Mouse (Mus musculus) heart, postnatal 10 days (tissue): ENCODE measurements around the gene Cradd. TPM values are rescaled to one million over a fixed set of nuclear protein-coding genes. Genes with fewer than 3 reads are reported as not detected.

Source experiments
- DNase-seq, 2 experiments: peaks; one replicate each; pipeline ENCODE4 v3.0.0; 2021
- intact Hi-C: fragments of 180-260 bp; cut with DNase I; formaldehyde crosslinking; loops from one replicate; pipeline ENCODE4 v1.15.1; 2025
- total RNA-seq, 2 experiments: library from RNA; stranded (reverse); gene quantifications; 2 replicates each; pipeline ENCODE4 v1.2.3; 2021

Gene Cradd
- total RNA-seq: 10 to 100 TPM; 12.9 to 13.5 TPM

DNA sequence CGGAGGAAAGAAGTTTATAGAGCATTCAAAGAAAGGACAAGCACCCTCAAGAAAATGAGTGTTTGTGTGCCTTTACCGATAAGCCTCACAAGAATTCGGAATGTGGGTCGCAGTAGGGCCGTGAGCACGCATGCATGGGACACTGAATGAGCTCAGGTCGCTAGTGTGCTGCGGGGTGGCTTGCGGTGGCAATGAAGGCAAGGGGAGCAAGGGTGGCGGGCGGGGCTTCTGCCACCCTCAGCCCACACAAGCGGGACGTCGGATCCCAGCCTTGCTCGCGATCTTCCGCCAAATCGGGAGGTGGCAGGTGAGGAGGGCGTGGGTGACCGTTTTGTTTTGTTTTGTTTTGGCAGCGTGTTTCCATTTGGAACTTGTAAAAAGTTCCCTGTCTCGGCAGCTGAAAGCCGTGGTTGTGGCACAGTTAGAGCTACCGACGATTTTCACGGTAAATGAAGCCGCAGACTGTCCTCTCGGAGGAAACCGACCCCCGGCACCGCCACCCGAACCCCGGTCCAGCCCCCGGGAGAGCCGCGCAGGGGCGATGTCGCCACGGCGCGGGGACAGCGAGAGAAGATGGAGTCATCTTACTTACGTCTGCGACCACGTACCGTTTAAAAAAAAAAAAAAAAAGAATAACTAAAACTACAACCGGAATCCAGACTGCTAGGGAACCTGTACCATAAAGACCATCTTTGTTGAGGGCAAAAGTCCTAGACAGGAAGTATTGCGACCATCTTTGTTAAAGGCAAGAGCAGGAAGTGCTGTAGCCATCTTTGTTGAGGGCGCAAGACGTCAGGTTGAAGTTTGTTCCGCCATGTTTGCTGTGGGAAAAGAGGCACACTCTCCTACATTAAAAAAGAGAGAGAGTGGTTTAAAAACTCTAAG, at the start of gene Cradd:
TSS of gene Cradd (minus strand) at position 741 of the 885 bp plus-strand sequence.
- DNase-seq: peak; percentile 94 to 95
- intact Hi-C loops: loop anchor here (1.0 to 5.0 kb wide), 7 partner anchors 58 to 331 kb away; no protein-coding TSS in a partner anchor

DNA sequence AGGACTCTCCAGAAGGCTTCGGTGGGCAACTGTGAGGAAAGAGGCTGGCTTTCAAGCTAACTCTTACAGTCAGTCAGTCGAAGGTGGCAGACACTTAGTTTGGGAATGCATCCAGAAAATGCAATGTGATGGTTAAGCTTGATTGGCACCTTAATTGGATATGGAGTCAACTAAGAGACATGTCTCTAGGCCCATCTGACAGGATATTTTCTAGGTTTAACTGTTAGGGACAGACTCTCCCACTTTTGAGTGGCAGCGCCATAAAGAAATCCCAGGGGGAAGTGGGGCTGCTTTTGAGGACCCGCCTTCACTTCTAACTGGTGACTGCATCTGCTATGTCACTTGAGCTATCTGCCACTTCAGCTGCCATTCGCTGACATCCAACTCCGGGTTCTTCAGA, 49.4 kb upstream of the Cradd start:
- no peak for DNase-seq
- intact Hi-C loops: no loop called here

DNA sequence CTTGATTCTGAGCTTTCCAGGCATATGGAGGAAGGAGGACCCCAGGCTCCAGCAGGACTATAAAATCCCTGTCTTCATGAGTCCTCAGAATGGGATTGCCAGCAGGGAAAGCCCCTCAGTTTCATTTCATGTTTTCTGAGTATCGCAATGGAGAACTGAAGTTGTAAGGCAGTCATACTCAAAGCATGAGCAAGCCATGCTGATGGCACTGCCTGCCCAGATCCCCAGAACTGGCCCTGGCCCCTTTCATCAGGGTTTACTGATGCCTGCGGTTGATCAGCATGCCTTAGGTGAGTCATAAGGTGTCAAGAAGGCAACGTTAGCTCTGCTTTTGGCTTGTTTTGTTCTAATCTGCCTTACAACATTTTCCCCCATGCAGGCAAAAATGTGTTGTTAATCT, 48.0 kb upstream of the Cradd start:
- no peak for DNase-seq
- intact Hi-C loops: no loop called here

DNA sequence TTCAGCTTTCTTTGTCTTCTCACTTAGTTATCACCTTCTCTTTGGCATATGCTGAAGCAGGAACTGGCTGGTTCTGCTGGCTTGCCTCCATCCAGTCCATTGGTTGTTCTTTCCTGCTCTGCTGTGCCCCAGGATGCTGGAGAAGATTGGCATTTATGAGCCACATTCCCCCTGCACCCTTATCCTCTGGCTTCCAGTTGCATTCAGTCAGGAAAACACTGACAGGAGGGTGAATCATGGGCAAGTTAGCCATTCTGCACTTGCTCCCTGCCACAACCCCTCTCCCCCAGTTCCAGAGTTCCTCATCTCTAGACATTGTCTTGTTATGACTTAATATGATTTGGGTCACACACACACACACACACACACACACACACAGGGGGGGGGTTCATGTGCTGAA, 45.3 kb upstream of the Cradd start:
- no peak for DNase-seq
- intact Hi-C loops: no loop called here

DNA sequence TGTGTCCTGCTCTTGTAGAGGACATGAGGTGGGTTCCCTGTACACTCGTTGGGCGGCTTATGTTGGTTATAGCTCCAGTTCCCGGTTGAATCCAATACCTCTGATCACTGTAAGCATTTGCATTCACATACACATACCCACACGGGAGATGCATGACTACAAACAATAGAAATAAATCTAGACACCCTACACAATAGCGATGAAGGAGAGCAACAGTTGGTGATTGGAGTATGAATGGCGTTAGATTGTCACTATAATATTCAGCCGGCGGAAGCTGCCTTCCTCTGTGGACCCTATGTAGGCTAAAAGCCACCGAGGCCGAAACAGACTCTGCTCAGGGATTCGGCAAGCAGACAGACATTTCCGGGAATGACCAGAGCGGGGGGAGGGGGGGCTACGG, 44.2 kb upstream of the Cradd start:
- intact Hi-C loops: no loop called here
- DNase-seq: no peak

DNA sequence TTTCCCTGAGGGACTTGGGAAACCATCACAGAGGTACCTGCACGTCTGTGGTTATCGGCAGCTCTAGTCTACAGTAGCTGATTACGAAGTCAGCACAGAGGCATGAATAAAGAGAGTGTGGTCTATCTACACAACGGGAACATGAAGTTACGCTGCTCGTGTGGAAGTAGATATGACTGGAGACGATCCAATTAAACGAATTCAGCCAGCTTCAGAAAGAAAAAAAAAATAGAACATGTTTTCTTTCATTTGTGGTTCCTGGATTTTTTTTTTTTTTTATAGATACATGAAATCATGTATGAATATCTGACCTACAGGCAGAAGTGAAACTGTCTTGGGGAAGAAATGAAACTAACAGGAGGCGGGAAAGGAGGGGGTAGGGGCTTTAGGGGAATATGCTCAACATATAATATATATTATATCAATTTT, 43.7 kb upstream of the Cradd start:
- intact Hi-C loops: no loop called here
- no peak for DNase-seq

DNA sequence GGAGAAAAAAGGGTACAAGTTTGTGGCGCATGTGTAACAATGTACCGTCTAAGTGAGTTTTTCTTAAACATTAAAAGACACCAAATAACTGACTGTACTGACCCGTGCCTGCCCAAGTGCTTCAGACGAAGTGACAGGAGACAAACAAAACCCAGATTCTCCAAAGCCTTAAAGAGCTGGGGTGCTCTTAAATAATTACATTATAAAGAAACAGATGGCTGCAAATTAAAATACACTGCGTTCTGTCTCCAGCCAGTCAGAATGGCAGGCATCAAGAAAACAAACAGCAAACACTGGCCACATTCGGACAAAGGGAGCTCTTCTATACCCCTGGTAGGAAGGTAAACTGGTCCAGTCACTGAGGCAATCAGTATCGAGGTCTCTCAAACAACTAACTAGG, 43.3 kb upstream of the Cradd start:
- intact Hi-C loops: no loop called here
- DNase-seq: no peak

DNA sequence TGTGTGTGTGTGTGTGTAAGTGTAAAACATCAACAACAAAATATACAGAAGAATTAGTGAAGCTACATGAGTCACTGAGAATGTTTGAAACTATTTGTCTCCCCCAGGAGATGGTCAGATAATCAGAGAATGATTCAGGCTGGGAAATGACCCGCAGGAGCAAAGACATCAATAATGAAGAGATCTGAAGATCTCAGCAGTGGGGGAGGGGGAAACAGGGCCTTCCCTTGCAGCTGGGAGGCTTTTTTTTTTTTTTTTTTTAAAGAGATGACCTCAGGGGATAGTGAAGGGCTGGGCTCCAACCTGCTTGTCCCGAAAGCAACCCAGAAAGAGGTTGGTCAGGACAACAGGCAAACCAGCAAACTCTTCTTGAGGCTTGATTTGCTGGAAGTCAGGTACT, 38.4 kb upstream of the Cradd start:
- DNase-seq: no peak
- intact Hi-C loops: no loop called here

DNA sequence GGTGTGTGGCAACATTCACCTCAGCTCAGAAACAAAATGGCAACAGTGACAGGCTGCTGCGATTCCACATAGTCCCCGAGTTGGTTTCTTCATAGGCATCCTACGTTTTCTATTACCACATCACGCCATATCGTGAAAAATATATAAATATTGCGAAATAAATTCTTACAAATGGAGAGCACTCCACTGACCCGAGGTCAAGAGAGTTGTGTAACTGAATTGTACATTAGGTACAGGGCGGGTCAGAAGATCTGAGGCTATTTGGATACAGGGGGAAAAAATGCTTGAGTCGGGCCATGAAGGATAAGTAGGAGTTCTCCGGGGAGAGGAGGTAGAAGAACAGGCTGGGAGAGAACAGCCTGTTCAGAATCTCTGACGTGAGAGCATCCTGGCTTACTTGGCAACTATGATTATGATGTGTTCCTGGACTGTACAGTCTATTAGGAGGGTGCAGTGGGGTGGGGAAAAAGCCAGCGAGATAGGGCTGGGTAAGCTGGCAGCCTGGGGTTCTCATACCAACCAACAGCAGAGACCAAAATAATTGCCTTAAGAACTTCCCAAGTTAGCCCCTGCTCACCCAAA, 37.4 kb upstream of the Cradd start:
- intact Hi-C loops: no loop called here
- DNase-seq: peak in 1 of 2 experiments; percentile 28

DNA sequence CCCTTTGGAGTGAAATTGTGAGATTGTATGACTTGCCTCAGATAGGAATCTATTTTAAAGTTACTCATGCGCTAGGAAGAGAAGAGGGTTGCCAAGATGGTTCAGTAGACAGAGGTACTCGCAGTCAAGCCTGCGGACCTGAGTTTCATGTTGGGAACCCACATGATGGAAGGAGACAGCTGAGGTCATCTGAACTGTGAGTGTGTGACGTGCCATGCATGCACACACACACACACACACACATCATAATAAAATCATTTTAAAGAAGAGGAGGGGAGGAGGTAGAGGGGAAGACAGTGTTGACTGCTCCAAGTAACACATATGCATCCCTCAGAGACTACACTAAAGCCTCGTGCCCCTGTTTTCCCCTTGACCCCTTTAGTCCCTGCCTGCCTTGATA, 36.1 kb upstream of the Cradd start:
- intact Hi-C loops: no loop called here
- DNase-seq: no peak

DNA sequence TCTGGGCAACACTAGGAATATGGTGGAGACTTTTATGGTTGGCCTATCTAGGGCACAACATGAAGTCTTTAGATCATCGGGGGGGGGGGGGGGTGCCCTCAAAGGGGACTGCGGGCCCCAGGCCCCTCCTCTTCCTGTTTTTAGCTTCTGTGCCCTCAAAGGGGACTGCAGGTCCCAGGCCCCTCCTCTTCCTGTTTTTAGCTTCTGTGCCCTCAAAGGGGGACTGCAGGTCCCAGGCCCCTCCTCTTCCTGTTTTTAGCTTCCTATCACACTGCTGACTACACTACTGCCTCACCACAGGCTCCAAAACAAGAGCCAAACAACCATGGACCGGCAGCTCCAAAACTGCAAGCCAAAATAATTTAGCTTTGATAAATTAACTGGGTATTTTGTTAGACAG, 33.8 kb upstream of the Cradd start:
- intact Hi-C loops: loop anchor here (2.0 kb wide), 1 partner anchor 17 kb away; no protein-coding TSS in a partner anchor
- DNase-seq: no peak

DNA sequence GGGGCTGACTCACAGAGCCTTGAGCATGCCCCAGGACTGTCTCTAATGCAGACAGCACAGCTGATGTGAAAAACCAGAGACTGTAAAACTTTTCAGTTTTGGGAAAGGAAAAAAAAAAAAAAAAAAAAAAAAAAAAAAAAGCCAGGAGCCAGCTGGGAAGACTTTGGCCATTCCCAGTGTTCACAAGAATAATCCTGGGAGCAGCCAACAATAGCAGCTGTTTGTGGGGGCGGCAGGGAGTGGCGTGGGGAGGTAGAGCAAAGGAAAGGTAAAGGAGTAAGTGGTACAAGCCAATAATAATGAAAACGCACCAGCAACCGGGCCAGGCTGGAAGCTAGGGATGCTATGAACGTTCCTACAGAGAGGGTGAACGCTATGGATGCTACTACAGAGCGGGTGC, 32.8 kb upstream of the Cradd start:
- DNase-seq: no peak
- intact Hi-C loops: loop anchor here (2.0 kb wide), 1 partner anchor 16 kb away; no protein-coding TSS in a partner anchor

DNA sequence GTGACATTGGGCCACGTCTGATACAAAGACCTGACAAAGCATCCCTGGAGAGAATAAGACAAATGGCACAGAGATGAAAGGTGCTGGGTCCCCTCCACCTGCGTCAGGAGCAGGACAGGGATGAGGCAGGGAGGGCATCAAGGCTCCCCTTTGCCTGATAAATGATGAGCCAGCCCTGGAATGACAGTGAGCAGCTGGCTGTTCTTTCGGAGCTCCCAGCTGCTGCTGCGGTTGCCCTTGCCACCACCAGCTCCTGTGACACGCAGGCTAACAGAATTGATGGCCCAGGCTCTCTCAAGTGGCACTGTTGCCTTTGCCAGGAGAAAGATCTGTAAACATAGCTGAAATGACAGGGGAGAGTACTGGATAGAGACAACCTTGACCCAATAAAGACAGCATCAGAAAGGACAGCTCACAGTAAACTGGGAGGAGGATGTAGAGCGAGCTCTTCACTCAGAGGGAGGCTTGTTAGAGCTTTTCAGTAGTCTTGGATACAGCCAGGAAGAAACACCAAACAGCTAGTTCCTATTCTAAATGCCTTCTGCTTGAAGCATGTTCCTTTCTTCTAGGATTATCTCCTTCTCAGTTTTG, 31.8 kb upstream of the Cradd start:
- intact Hi-C loops: loop anchor here (2.0 kb wide), 1 partner anchor 15 kb away; no protein-coding TSS in a partner anchor
- DNase-seq: no peak

DNA sequence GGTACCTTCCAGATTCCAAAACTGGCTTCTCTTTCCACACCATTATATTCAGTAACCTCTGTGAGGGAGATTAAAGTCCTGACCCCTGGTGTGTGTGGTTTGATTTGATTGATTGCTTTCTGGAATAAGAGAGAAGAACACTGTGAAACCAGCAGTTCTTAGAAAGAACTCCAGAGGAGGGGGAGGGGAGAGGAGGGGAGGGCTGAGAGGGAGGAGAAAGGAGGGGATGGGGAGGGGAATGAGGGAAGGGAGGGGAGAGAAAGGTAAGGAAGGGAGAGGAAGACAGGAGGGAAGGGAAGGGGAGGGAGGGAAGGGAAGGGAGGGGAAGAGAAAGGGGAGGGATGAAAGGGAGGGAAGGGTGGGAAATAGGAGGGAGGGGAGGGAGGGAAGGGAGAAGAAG, 30.7 kb upstream of the Cradd start:
- intact Hi-C loops: no loop called here
- DNase-seq: no peak

DNA sequence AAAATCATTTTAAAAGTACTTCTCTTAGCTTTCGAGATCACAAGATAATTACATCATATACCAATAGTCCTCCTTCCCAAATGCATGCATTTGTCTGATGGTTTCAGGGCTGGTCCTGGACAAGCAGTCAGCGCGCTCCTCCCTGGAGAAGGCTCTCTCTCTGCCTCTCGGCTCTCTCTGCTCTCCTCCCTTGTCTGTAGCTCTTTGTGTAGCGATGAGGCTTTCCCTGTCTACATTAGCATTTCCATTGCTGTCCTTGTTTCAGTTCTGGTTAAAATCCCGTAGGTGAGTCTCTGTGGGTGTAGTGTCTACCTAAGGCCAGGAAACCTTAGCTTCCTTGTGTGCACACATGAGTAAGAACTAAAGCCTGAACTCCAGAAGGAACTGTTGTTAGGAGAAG, 30.1 kb upstream of the Cradd start:
- intact Hi-C loops: no loop called here
- DNase-seq: no peak

DNA sequence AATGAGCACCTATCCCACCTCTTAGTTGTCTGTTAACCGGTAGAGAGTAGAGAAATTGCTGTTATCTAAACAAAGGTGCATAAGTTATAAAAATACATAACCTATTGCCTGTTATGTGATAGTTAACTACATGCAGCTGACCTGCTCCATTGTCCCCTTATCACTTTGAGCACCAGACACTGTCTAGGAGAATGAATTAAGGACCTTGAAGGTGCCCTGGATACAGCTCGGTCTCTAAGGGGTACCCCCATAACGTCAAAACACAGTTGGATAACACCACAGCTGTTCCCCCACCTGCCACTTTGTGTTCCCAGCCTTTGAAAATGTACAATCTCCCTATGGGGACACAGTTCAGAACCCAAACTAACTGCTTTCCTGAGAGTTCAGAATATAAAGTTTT, 24.5 kb upstream of the Cradd start:
- intact Hi-C loops: no loop called here
- no peak for DNase-seq

DNA sequence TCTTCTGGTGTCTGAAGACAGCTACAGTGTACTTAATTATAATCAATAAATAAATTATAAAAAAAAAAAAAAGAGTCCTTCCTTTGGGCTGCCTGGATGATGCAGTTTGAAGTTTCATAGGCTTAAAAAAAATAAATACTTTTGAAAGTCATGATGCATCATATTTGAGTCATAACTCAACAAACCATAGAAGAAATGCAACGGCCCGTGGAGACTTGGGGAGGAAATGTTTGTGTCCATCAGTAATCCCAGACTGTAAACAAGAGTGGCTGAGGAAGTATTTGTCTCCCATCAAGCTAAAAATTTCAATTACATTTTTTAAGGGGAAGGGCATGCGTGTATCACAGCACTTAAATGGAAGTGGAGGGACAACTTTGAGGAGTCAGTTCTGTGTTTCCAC, 23.8 kb upstream of the Cradd start:
- intact Hi-C loops: no loop called here
- no peak for DNase-seq

DNA sequence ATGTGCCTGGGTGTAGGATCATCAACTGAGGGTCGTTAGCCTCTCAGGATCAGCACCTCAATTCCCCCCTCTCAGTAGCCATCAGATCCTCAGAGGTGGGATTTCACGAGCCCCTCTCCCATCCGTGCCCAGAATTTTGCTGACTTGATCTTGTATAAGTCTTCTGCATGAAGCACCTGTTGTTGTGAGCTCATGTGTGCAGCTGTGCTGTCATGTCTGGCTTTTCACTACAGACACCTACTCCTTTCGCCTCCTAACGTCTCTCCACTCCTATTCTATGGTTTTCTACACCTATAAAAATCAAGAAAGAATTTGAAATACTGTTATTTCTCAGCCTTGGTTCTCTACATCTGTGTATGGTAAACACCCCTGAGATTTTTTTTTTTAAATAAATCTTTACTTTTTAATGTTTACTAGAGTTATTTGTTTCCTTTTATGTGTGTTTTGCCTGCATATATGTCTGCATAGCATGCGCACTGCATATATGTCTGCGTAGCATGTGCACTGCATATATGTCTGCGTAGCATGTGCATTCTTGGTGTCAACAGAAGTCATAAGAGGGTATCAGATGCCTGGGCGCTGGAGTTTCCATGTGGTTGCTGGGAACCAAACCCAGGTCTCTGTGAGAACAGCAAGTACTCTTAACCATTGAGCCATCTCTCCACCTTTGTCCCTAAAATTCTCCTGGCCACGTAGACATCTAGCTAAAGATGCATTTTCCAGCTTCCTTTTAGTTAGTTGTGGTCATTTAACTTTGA, 19.1 kb upstream of the Cradd start:
- intact Hi-C loops: no loop called here
- DNase-seq: no peak

DNA sequence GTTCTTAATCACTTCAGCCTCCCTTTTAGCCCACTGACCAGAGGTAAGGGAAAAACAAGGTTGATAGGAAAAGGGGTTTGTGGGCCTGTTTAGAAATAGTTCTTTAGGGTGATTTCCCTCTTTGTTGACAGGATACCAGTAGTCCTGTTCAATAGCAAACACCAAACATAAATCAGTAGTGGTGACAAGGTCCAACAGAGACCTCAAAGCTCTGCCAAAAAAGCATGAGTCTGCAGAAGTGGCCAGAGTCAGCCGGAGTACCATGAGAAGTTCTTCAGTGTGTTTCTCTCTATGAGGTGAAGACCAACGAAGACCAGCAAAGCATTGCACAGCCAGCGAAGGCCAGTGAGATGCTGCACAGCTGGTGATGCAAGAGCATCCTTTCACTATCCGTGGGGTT, 16.7 kb upstream of the Cradd start:
- DNase-seq: no peak
- intact Hi-C loops: loop anchor here (2.0 kb wide), 2 partner anchors 16 to 40 kb away; no protein-coding TSS in a partner anchor

DNA sequence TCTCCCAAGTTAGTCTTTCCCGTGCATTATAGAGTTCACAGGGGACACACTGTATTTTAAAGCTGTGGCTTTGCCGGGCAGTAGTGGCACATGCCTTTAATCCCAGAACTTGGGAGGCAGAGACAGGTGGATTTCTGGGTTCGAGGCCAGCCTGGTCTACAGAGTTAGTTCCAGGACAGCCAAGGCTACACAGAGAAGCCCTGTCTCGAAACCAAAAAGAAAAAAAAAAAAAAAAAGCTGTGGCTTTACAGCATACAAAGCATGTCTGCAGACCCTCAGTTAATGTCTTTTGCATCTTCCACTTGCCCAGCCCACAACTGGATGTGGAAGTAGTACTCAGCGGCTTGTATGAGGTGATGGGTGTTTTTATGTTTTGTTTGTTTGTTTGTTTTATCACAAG, 13.7 kb upstream of the Cradd start:
- intact Hi-C loops: loop anchor here (2.0 kb wide), 1 partner anchor 51 kb away; no protein-coding TSS in a partner anchor

More for the DNA sequence above, 13.7 kb upstream of the Cradd start:
- no peak for DNase-seq
